Mouse (Mus musculus): ENCODE measurements at regions not wholly inside any gene's neighbourhood (a gene's known extent, or its start where the extent isn't known, plus 50 kb on each side); places are given as distances from the start of the nearest gene placed in this dataset.

DNA sequence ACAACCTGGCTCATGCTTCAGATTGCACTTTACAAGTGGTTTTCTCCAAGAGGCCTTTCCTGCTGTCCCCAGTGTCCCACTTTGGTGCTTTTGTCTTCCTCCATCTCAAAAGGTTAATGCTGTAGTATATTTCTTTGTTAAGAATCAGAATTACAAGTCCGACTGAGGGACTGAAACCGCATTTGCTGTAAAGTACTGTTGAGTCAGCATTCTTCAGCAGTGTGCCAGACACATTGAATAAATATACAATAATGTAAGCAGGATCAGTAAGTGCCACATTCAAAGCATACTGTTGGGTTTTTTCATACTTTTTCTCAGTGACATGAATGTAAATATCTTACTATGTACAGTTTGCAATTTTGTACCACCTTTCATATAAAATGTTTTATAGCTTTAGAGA is 160.4 kb upstream of the Fat3 start:
- Histone ChIP-seq H3K79me2 (ENCODE audit: control insufficient read depth, insufficient read depth, low read length, poor library complexity) (no peaks in the 10 kb centered on the region), H3K4me1 (ENCODE audit: control insufficient read depth in 1 of 2, insufficient read depth in 2 of 2, low read length in 2 of 2) (no peaks in the 10 kb centered on the region), H3K9ac (ENCODE audit: control insufficient read depth, low read depth, low read length, poor library complexity, severe bottlenecking) (no peak overlapping the region), H3K27me3 (ENCODE audit: control insufficient read depth in 1 of 2, insufficient read depth in 2 of 2, low read length in 2 of 2) (no peaks in the 10 kb centered on the region), H3K9me3 (replicated peaks; ENCODE audit: insufficient read depth, low read length) (no peaks in the 10 kb centered on the region), H3K36me3 (ENCODE audit: control insufficient read depth in 1 of 2, insufficient read depth in 2 of 2, low read length in 2 of 2) (no peaks in the 10 kb centered on the region), H3K4me3 (ENCODE audit: control insufficient read depth in 1 of 2, insufficient read depth in 1 of 2, low read depth in 2 of 2, low read length in 2 of 2) (no peak overlapping the region), H3K27ac (ENCODE audit: control insufficient read depth, low read depth, low read length) (no peak overlapping the region)
- DNase-seq (ENCODE audit: low read depth, low spot score), result no peak
- TF ChIP-seq MAFK (IDR thresholded peaks at IDR 0.05; ENCODE audit: borderline replicate concordance, low read depth, low read length), result peak; percentile 62; the same call in 1 of the 2 replicates
- TF ChIP-seq MYC (IDR thresholded peaks at IDR 0.05; ENCODE audit: low read depth, low read length), result no peak

DNA sequence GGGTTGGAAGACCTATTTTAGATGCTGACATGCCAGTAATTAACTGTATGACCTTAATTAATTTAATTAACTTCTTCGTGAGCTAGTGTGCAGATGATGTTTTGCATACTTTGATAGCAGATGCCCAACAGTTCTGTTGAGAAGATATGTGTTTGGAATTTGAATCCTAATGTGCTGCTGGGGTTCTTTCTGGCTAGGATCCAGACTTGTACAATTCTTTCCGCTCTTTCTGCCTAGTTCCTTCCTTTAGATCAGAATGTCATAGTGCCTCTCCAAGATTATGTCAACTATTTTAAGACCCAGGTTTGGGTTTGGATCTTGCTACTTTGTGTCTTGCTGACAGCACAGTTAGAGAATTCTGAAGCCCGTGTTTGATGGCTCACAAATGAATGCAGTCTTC is 159.9 kb upstream of the Fat3 start:
- TF ChIP-seq SMC3 (IDR thresholded peaks at IDR 0.05; ENCODE audit: low read depth, low read length), result no peak
- TF ChIP-seq RAD21 (IDR thresholded peaks at IDR 0.05; ENCODE audit: low read depth, low read length), result no peak
- no peak for TF ChIP-seq ZKSCAN1 (IDR thresholded peaks at IDR 0.05; ENCODE audit: low read depth, low read length)
- no peak for TF ChIP-seq CHD2 (IDR thresholded peaks at IDR 0.05; ENCODE audit: low read length)
- no peak for TF ChIP-seq POLR2AphosphoS5 (IDR thresholded peaks at IDR 0.05; ENCODE audit: borderline replicate concordance, low read depth, low read length)
- no peak for TF ChIP-seq CHD1 (IDR thresholded peaks at IDR 0.05; ENCODE audit: low read depth, low read length)
- no peak for TF ChIP-seq BHLHE40 (IDR thresholded peaks at IDR 0.05; ENCODE audit: borderline replicate concordance, low read depth, low read length)
- no peak for TF ChIP-seq USF1 (IDR thresholded peaks at IDR 0.05; ENCODE audit: low read depth, low read length)
- TF ChIP-seq GATA1 (IDR thresholded peaks at IDR 0.05; ENCODE audit: low read depth, low read length), result no peak
- no peak for TF ChIP-seq ELF1 (IDR thresholded peaks at IDR 0.05; ENCODE audit: low read depth, low read length)
- no peak for TF ChIP-seq HCFC1 (IDR thresholded peaks at IDR 0.05; ENCODE audit: low read depth, low read length)
- no peak for TF ChIP-seq EP300 (IDR thresholded peaks at IDR 0.05; ENCODE audit: low read depth in 1 of 2, low read length in 2 of 2)
- TF ChIP-seq KAT2A (conservative IDR thresholded peaks at IDR 0.05; ENCODE audit: low read depth, low read length), result no peak
- H3K9ac ChIP-seq (ENCODE audit: control insufficient read depth, low read depth, low read length, poor library complexity, severe bottlenecking), result no peak overlapping the region

More for the DNA sequence above, 159.9 kb upstream of the Fat3 start:
- Histone ChIP-seq H3K27ac (ENCODE audit: control insufficient read depth, low read depth, low read length) (no peak overlapping the region), H3K9me3 (replicated peaks; ENCODE audit: insufficient read depth, low read length) (no peaks in the 10 kb centered on the region), H3K36me3 (ENCODE audit: control insufficient read depth in 1 of 2, insufficient read depth in 2 of 2, low read length in 2 of 2) (no peaks in the 10 kb centered on the region), H3K79me2 (ENCODE audit: control insufficient read depth, insufficient read depth, low read length, poor library complexity) (no peaks in the 10 kb centered on the region), H3K4me1 (ENCODE audit: control insufficient read depth in 1 of 2, insufficient read depth in 2 of 2, low read length in 2 of 2) (no peaks in the 10 kb centered on the region), H3K4me3 (ENCODE audit: control insufficient read depth in 1 of 2, insufficient read depth in 1 of 2, low read depth in 2 of 2, low read length in 2 of 2) (no peak overlapping the region), H3K27me3 (ENCODE audit: control insufficient read depth in 1 of 2, insufficient read depth in 2 of 2, low read length in 2 of 2) (no peaks in the 10 kb centered on the region)
- DNase-seq (ENCODE audit: low read depth, low spot score), result no peak
